Mouse (Mus musculus) embryonic fibroblast, embryonic 13.5 days (primary cell): ENCODE results near the gene Sectm1b.

Source experiments
- CTCF ChIP-seq: IDR thresholded peaks from 2 replicates; pipeline ENCODE4 v1.5.1; 2011; ENCODE audit warnings: mild to moderate bottlenecking, control low read depth, low read length, moderate library complexity, borderline replicate concordance; ENCODE audit not compliant: insufficient read depth
- POLR2A ChIP-seq: IDR thresholded peaks from 2 replicates; pipeline ENCODE4 v1.6.1; 2011; ENCODE audit warnings: low read depth, mild to moderate bottlenecking, control low read depth, low read length, moderate library complexity

GRCm38 (mm10) chr11:121033118-121033517 is 30.3 kb downstream of the Sectm1b start:
- TF ChIP-seq CTCF (no peak), POLR2A (no peak)
